ENCODE assay signal across 10 mouse cellular contexts in genomic region chr1:179548220-179548619, GRCm38 (mm10). TPM values are rescaled to one million over a fixed set of nuclear protein-coding genes. Genes with fewer than 3 reads are reported as not detected.
DNase-seq lines count a peak whose midpoint lies in the region; ATAC-seq lines count a peak whose summit lies in the region.
"Had no signal": no experiment of that assay in that cellular context is flagged by ENCODE, and none has a peak within 500 bp of the region (broad histone marks: within the 10 kb centered on the region; RNA-seq: fewer than 3 reads in every experiment).

No protein-coding gene starts in this region.

- DNase-seq in embryo, embryonic 10 days (ENCODE audit: low spot score), result peak; percentile 20
- DNase-seq in embryo, embryonic 11 days, result no peak
- no peak for DNase-seq in midbrain, embryonic 10.5 days (ENCODE audit: low spot score)
- DNase-seq in gastrocnemius, postnatal 4 days (ENCODE audit: low spot score in 2 of 2), result no peak
- DNase-seq: gastrocnemius, postnatal 36 days had no signal

- no peak overlapping the region for H3K27ac ChIP-seq in midbrain, embryonic 12.5 days (replicated peaks)
- no peak overlapping the region for H3K27ac ChIP-seq in midbrain, embryonic 10.5 days (replicated peaks)
- no peak overlapping the region for H3K27ac ChIP-seq in hindbrain, embryonic 13.5 days
- no peak overlapping the region for H3K27ac ChIP-seq in stomach, embryonic 14.5 days (ENCODE audit: low read length)
- H3K27ac ChIP-seq: macrophage had no signal

- peak overlapping the region; percentile 58; the same call in 1 of the 2 replicates for H3K4me2 ChIP-seq in midbrain, embryonic 12.5 days (replicated peaks)
- H3K4me2 ChIP-seq in hindbrain, embryonic 13.5 days, result peak overlapping the region; percentile 56
- H3K4me2 ChIP-seq in stomach, embryonic 14.5 days (replicated peaks; ENCODE audit: low read depth, low read length), result 0 out of 2 replicates have a peak overlapping the region, but pooled peaks have one; percentile 2

- H3K36me3 ChIP-seq in midbrain, embryonic 12.5 days, result no peaks in the 10 kb centered on the region
- no peaks in the 10 kb centered on the region for H3K36me3 ChIP-seq in midbrain, embryonic 10.5 days
- no peaks in the 10 kb centered on the region for H3K36me3 ChIP-seq in hindbrain, embryonic 13.5 days
- H3K36me3 ChIP-seq in stomach, embryonic 14.5 days (ENCODE audit: control insufficient read depth, insufficient read depth, low read length), result 0 out of 2 replicates have a peak, but pooled peaks cover under 1% of the 10 kb centered on the region

- H3K9ac ChIP-seq in midbrain, embryonic 12.5 days (replicated peaks), result no peak overlapping the region
- peak overlapping the region; percentile 51 for H3K9ac ChIP-seq in hindbrain, embryonic 13.5 days
- H3K9ac ChIP-seq in stomach, embryonic 14.5 days (replicated peaks; ENCODE audit: low read depth, low read length), result no peak overlapping the region

- H3K4me1 ChIP-seq in midbrain, embryonic 12.5 days, result peaks cover 22% of the 10 kb centered on the region
- peaks cover 32% of the 10 kb centered on the region for H3K4me1 ChIP-seq in midbrain, embryonic 10.5 days
- H3K4me1 ChIP-seq in hindbrain, embryonic 13.5 days (replicated peaks), result peaks cover 45% of the 10 kb centered on the region
- peaks cover 18% of the 10 kb centered on the region for H3K4me1 ChIP-seq in stomach, embryonic 14.5 days (ENCODE audit: control insufficient read depth, insufficient read depth, low read length)

- no peaks in the 10 kb centered on the region for H3K9me3 ChIP-seq in midbrain, embryonic 12.5 days
- H3K9me3 ChIP-seq in midbrain, embryonic 10.5 days (replicated peaks), result no peaks in the 10 kb centered on the region
- H3K9me3 ChIP-seq in hindbrain, embryonic 13.5 days, result no peaks in the 10 kb centered on the region
- H3K9me3 ChIP-seq in stomach, embryonic 14.5 days (ENCODE audit: control insufficient read depth, low read depth, low read length), result no peaks in the 10 kb centered on the region

- no peak overlapping the region for H3K4me3 ChIP-seq in midbrain, embryonic 12.5 days
- no peak overlapping the region for H3K4me3 ChIP-seq in midbrain, embryonic 10.5 days
- peak overlapping the region; percentile 70 for H3K4me3 ChIP-seq in hindbrain, embryonic 13.5 days
- no peak overlapping the region for H3K4me3 ChIP-seq in stomach, embryonic 14.5 days (ENCODE audit: low read depth, low read length)

- WGBS in midbrain, embryonic 12.5 days, result 76% methylated on average over 11 of the region's 11 CpGs
- whole genome bisulfite sequencing in midbrain, embryonic 10.5 days, result 77% methylated on average over 11 of the region's 11 CpGs
- WGBS in hindbrain, embryonic 13.5 days, result 66% methylated on average over 11 of the region's 11 CpGs
- 57% methylated on average over 11 of the region's 11 CpGs for WGBS in stomach, embryonic 14.5 days

- no peak for ATAC-seq in midbrain, embryonic 12.5 days (ENCODE audit: low FRiP score, low read depth)
- no peak for ATAC-seq in hindbrain, embryonic 13.5 days (ENCODE audit: low FRiP score)
- ATAC-seq in stomach, embryonic 14.5 days (ENCODE audit: insufficient number of reproducible peaks, insufficient read depth, low FRiP score, low read depth), result no peak
- no peak for ATAC-seq in CD4-positive, CD25-positive, alpha-beta regulatory T cell, adult 4 months

- H3K27me3 ChIP-seq in midbrain, embryonic 12.5 days, result no peaks in the 10 kb centered on the region
- no peaks in the 10 kb centered on the region for H3K27me3 ChIP-seq in midbrain, embryonic 10.5 days (ENCODE audit: low read depth, poor library complexity, severe bottlenecking)
- H3K27me3 ChIP-seq in hindbrain, embryonic 13.5 days, result no peaks in the 10 kb centered on the region
- H3K27me3 ChIP-seq in stomach, embryonic 14.5 days (ENCODE audit: control insufficient read depth, insufficient read depth, low read length), result no peaks in the 10 kb centered on the region

RNA-seq across cellular contexts. Expression of gene Cnst, which starts 2.0 kb away (rescaled TPM):
- 26.9 and 32.3 TPM in 2 replicates for polyA plus RNA-seq in midbrain, embryonic 12.5 days (2016; fragmentation: Nextera tagmentation; extraction: Ambion mirVana)
- polyA plus RNA-seq in midbrain, embryonic 10.5 days (2016; fragmentation: Nextera tagmentation; extraction: Ambion mirVana), result 19.7 and 23.5 TPM in 2 replicates
- 27.7 and 30.9 TPM in 2 replicates for polyA plus RNA-seq in hindbrain, embryonic 13.5 days (2015; fragmentation: Nextera tagmentation; extraction: Ambion mirVana)
- polyA plus RNA-seq in stomach, embryonic 14.5 days (2014; fragmentation: Nextera tagmentation; extraction: Ambion mirVana), result 15.7 and 17.1 TPM in 2 replicates
- polyA plus RNA-seq in CD4-positive, CD25-positive, alpha-beta regulatory T cell, adult 4 months (2017; shearing (Covaris generic)), result 10 to 100 TPM; 15.5 to 22.3 TPM
- total RNA-seq in gastrocnemius, postnatal 4 days (2021), result 10 to 100 TPM; 33.5 to 36.4 TPM

RNA-seq across cellular contexts. Expression of gene Tfb2m, which starts 2.2 kb away (rescaled TPM):
- 24.6 and 27.0 TPM in 2 replicates for polyA plus RNA-seq in midbrain, embryonic 12.5 days (2016; fragmentation: Nextera tagmentation; extraction: Ambion mirVana)
- 25.5 and 25.7 TPM in 2 replicates for polyA plus RNA-seq in midbrain, embryonic 10.5 days (2016; fragmentation: Nextera tagmentation; extraction: Ambion mirVana)
- polyA plus RNA-seq in hindbrain, embryonic 13.5 days (2015; fragmentation: Nextera tagmentation; extraction: Ambion mirVana), result 35.2 and 39.0 TPM in 2 replicates
- 31.7 and 34.5 TPM in 2 replicates for polyA plus RNA-seq in stomach, embryonic 14.5 days (2014; fragmentation: Nextera tagmentation; extraction: Ambion mirVana)
- 10 to 100 TPM; 29.1 to 33.3 TPM for polyA plus RNA-seq in CD4-positive, CD25-positive, alpha-beta regulatory T cell, adult 4 months (2017; shearing (Covaris generic))
- total RNA-seq in gastrocnemius, postnatal 4 days (2021), result 10 to 100 TPM; 16.1 to 19.5 TPM

RNA-seq across cellular contexts. Expression of gene Smyd3, which starts 30.4 kb away (rescaled TPM):
- polyA plus RNA-seq in midbrain, embryonic 12.5 days (2016; fragmentation: Nextera tagmentation; extraction: Ambion mirVana), result 12.2 and 14.3 TPM in 2 replicates
- polyA plus RNA-seq in midbrain, embryonic 10.5 days (2016; fragmentation: Nextera tagmentation; extraction: Ambion mirVana), result 11.7 and 15.3 TPM in 2 replicates
- 19.6 and 20.7 TPM in 2 replicates for polyA plus RNA-seq in hindbrain, embryonic 13.5 days (2015; fragmentation: Nextera tagmentation; extraction: Ambion mirVana)
- polyA plus RNA-seq in stomach, embryonic 14.5 days (2014; fragmentation: Nextera tagmentation; extraction: Ambion mirVana), result 22.9 and 24.0 TPM in 2 replicates
- 10 to 100 TPM; 46.9 to 47.9 TPM for polyA plus RNA-seq in CD4-positive, CD25-positive, alpha-beta regulatory T cell, adult 4 months (2017; shearing (Covaris generic))
- 1 to 10 TPM; 7.8 TPM for total RNA-seq in gastrocnemius, postnatal 4 days (2021)

Comparison
In these comparisons a context has a peak if more than half of its experiments do, and no peak if none do; other contexts are left out.
1. H3K4me2 ChIP-seq: peak in every context shown above with its lines; median percentile 58 in midbrain, embryonic 12.5 days; 56 in hindbrain, embryonic 13.5 days; 2 in stomach, embryonic 14.5 days.